Mouse (Mus musculus) heart, postnatal 14 days (tissue): ENCODE measurements around the gene H2-DMa. TPM values are rescaled to one million over a fixed set of nuclear protein-coding genes. Genes with fewer than 3 reads are reported as not detected.
"Not testable (repeated sequence)": the region's sequence is repeated elsewhere in the genome, so short reads cannot be mapped to it uniquely, and the experiment has no call there.

Source experiments
- DNase-seq, 2 experiments: peaks; one replicate each; pipeline ENCODE4 v3.0.0; 2021 to 2022
- intact Hi-C: fragments of 180-260 bp; cut with DNase I; formaldehyde crosslinking; loops from one replicate; pipeline ENCODE4 v1.15.1; 2025
- total RNA-seq, 2 experiments: library from RNA; stranded (reverse); gene quantifications; 2 replicates each; pipeline ENCODE4 v1.2.3; 2021

The H2-DMa gene
- total RNA-seq, 2 experiments from 2014 or later, result 3.5 to 4.0 TPM

- intact Hi-C loops, result no loop called here
- DNase-seq, result no peak
Measured at GRCm38 (mm10) chr17:34141448-34141847, 22.1 kb downstream of the H2-DMa start.

DNA sequence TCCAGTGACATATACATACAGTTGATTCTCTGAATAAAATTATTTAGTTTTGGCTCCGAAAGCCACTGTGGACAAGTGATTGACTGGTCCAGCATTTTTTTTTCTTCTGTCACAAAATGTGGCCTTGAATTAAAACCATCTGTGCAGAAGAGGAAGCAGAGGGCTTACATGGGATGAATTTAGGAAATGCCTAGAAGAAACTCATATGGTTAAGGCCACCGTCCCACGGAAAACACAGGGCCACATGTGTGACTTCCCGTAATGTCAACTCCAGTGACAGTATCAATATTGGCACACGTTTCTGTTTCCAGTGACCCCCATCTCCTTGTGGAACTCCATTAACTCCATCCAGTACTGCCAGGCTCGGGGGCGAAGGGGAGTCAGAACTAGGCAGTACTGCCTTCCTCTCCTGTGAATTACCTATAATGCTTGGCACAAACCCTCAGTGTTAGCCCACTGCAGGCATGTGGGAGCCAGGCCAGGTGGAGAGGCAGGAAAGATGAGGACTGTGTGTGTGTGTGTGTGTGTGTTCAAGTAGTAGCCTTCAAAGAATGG lies 23.2 kb downstream of the H2-DMa start:
- intact Hi-C loops, result no loop called here
- DNase-seq, result no peak

GRCm38 (mm10) chr17:34143033-34143432 lies 23.7 kb downstream of the H2-DMa start, which contains the start of gene H2-DMb2:
TSS of gene H2-DMb2 (plus strand) at chr17:34143307.
- intact Hi-C loops, result no loop called here
- DNase-seq, result peak; percentile 71 to 73

- intact Hi-C loops, result no loop called here
- DNase-seq, result no peak
Measured at GRCm38 (mm10) chr17:34143461-34143860, 24.1 kb downstream of the H2-DMa start.

GRCm38 (mm10) chr17:34144221-34144620 lies 24.9 kb downstream of the H2-DMa start:
- intact Hi-C loops, DNase-seq: not testable (repeated sequence)

DNA sequence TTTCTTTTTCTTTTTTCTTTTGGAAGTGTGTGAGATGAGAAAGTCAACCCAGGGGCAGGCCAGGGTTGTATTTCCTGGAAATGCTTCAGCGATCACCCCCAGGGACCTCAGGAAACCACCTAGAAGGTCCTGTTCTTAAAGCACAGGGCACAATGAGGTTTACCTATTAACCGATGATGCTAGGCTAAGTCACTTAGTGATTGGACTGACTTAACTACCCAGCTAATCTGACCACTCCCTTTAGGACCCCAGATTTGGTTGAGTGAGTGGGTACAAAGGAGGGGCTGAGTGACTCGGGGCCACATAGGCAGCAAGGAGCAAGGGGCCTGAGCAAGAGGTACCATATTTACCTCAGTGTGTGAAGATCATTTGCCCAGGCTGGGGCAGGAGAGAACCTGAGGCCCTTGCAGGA lies 25.6 kb downstream of the H2-DMa start:
- DNase-seq, result no peak
- intact Hi-C loops, result no loop called here

DNA sequence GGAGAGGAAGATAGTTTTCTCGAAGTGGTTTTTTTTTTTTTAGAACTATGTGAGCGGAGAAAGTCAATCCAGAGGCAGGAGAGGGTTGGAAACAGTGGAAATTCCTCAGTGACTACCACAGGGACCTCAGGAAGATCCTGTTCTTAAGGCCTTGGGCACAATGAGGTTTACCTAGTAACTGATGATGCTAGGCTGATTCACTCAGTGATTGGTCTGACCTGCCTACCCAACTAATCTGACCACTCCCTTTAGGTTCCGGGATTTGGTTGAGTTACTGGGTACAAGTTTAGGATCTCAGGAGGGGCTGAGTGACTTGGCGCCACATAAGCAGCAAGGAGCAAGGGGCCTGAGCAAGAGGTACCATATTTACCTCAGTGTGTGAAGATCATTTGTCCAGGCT lies 33.6 kb downstream of the H2-DMa start, which contains the start of gene H2-DMb1:
Gene H2-DMb1 (plus strand): TSS at position 150 of the 400 bp plus-strand sequence.
- intact Hi-C loops, result no loop called here

GRCm38 (mm10) chr17:34155534-34155933 lies 36.2 kb downstream of the H2-DMa start:
- DNase-seq, result no peak
- intact Hi-C loops, result no loop called here

More for the DNA sequence above, 33.6 kb downstream of the H2-DMa start, which contains the start of gene H2-DMb1:
- peak; percentile 27 to 70 for DNase-seq

GRCm38 (mm10) chr17:34164202-34164895 lies 45.0 kb downstream of the H2-DMa start:
- intact Hi-C loops, result no loop called here
- peak in 1 of 2 experiments; percentile 34 for DNase-seq

DNA sequence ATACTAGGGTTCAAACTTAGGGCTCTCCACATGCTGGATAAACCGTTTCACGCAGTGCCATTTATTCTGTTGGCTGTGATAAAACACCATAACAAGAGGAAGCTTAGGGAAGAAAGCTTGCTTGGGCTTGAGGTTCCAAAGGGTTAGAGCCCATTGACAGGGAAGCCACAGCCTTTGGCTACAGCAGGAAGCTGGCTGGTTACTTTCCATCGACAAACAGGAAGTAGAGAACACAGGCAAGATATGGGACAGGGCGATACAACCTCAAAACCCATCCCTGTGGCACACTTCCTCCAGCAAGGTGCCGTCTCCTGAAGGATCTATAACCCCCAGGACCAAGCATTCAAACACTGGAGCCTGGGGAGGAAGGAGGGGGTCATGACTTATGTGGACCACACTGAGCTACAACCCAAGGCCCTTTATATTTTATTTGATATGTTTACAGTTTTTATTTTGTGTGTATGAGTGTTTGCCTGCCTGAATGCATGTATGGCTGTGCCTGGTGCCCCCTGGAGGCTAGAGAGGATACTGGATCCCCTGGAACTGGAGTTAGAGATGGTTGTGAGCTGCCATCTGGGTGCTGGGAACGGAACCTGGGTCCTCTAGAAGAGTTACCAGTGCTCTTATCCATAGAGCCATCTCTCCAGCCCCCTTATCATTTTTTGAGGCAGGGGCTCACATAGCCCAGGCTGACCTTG lies 45.8 kb downstream of the H2-DMa start:
- intact Hi-C loops, result no loop called here
- DNase-seq, result no peak

DNA sequence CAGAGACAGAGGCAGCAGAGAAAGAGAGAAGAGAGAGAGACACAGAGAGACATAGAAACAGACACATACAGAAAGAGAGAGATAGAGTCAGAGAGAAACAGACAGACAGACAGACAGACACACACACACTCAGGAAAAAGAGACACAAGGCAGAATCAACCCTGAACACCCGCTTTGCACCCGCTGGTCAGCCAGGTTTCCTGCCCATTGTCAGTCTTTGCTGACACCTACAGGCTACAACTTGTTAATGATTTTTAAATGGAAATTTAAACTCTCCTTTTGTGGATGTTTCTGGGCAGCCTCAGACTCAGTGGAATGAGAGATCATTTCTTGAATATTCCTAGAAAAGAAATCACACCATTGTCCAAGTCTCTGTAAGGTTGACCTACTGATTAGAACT lies 49.9 kb downstream of the H2-DMa start:
- intact Hi-C loops, result loop anchor here (1.0 to 2.0 kb wide), 3 partner anchors 34 to 92 kb away; no protein-coding TSS in a partner anchor
- DNase-seq, result peak; percentile 39 to 58

DNA sequence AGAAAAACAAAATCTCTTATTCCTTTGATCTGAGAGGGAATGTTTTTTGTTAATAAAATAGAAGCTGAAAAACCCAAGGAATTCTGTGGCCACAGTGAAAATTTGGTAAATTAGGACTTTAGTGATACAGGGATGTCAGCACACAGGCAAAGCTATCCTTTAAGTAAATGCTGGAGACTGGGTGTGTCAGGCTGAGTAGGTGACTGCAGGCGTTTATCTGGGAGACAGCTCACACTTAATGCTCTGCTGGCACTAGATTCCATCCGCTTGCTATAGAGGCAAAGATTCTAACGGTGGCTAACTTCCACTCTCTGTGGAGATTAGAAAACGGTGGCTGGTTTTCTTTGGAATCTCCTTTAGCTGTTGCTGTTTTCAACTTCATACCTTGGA lies 51.1 kb downstream of the H2-DMa start:
- intact Hi-C loops, result loop anchor here (1.0 to 10.0 kb wide), 4 partner anchors 34 to 234 kb away; no protein-coding TSS in a partner anchor
- DNase-seq, result no peak

- intact Hi-C loops, result loop anchor here (1.0 to 10.0 kb wide), 4 partner anchors 33 to 234 kb away; no protein-coding TSS in a partner anchor
- peak; percentile 81 to 91 for DNase-seq
Measured at GRCm38 (mm10) chr17:34170877-34171498, 51.6 kb downstream of the H2-DMa start.

GRCm38 (mm10) chr17:34172528-34172927 lies 53.2 kb downstream of the H2-DMa start:
- no peak for DNase-seq
- intact Hi-C loops, result loop anchor here (10.0 kb wide), 2 partner anchors 142 to 232 kb away; no protein-coding TSS in a partner anchor

DNA sequence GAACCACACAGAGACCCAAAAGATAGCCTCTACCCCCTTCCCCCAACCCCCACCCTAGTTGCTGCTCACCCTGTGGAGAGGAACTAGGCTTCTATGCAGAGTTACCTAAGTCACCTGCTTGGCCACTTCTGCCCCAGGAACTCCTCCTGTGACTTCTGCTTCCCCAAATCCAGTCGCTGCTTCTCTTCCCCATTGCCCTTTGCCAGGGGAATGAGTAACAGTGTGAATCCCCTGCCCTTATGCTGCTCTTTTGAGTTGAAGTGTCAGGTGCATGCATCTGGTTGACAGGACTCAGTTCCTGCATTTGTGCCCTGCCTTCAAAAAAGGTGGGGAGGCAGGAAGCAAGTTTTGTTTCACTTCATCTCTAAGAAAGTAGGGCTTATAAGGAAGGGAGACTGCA lies 54.7 kb downstream of the H2-DMa start:
- intact Hi-C loops, result loop anchor here (10.0 kb wide), 2 partner anchors 141 to 231 kb away; no protein-coding TSS in a partner anchor
- DNase-seq, result no peak

DNA sequence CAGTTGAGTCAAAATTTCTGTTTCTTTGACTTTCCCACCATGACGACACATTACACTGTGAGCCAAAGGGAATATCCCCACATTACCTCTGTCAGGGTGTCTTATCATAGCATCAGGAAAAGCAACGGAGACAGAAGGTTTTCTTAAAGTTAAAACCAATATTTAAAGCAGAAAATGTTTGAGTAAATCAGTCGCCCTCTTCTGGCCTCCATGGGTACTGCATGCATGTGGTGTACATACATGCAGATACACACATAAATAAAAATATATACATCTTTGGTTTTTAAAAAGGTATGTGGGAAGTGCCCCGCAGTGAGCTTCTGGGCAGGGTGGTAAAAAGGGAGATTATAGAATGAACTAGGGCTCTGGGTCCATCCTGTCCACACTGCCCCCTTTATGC lies 57.8 kb downstream of the H2-DMa start:
- no peak for DNase-seq
- intact Hi-C loops, result loop anchor here (10.0 kb wide), 2 partner anchors 138 to 228 kb away; no protein-coding TSS in a partner anchor

DNA sequence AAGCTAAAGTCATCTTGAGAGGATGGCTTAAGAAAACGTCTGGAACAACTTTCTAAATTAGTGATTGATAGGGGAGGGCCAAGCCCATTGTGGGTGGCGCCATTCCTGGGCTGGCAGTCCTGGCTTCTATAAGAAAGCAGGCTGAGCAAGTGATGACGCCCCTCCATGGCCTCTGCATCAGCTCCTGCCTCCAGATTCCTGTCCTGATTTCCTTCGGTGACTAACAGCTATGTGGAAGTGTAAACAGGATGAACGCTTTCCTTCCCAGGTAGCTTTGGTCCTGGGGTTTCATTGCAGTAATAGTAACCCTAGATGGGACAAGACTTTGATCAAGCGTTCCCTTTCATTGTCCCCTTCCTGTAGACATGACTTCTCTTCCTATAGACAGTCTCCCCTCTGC lies 59.7 kb downstream of the H2-DMa start:
- intact Hi-C loops, result loop anchor here (10.0 kb wide), 2 partner anchors 136 to 226 kb away; no protein-coding TSS in a partner anchor
- no peak for DNase-seq

- intact Hi-C loops, result loop anchor here (10.0 kb wide), 2 partner anchors 135 to 225 kb away; no protein-coding TSS in a partner anchor
- DNase-seq, result no peak
Measured at GRCm38 (mm10) chr17:34179913-34180859, 60.8 kb downstream of the H2-DMa start.

GRCm38 (mm10) chr17:34183564-34184219 lies 64.4 kb downstream of the H2-DMa start:
- no peak for DNase-seq
- intact Hi-C loops, result no loop called here
